Mouse (Mus musculus): Measurements from ENCODE around the gene Abhd8. TPM values are rescaled to one million over a fixed set of nuclear protein-coding genes. Genes with fewer than 3 reads are reported as not detected.

The Abhd8 gene
- polyA plus RNA-seq, 1 experiment from 2014 or later: 30.1 TPM

- H3K9ac ChIP-seq (replicated peaks; ENCODE audit: low read length): peak within 1 kb of the TSS; percentile 82
- ATAC-seq (replicated peaks; ENCODE audit: insufficient number of reproducible peaks, low FRiP score, low TSS enrichment, low read depth) (peak; percentile 46; the same call in 1 of the 2 replicates), DNase-seq (ENCODE audit: low spot score) (peak; percentile 91)
- peaks cover 11% of the 10 kb centered on the region for H3K36me3 ChIP-seq (replicated peaks; ENCODE audit: control insufficient read depth, insufficient read depth, low read depth, low read length)
- H3K9me3 ChIP-seq (replicated peaks; ENCODE audit: control insufficient read depth, low read length): no peaks in the 10 kb centered on the region
- H3K4me1 ChIP-seq (ENCODE audit: control insufficient read depth, insufficient read depth, low read length): peaks cover 2% of the 10 kb centered on the region; the same call in 1 of the 2 replicates
- H3K27ac ChIP-seq (replicated peaks; ENCODE audit: low read depth, low read length): peak within 1 kb of the TSS; percentile 87
- under 1% methylated on average over 33 of the region's 33 CpGs for WGBS
- no peaks in the 10 kb centered on the region for H3K27me3 ChIP-seq (ENCODE audit: control insufficient read depth, insufficient read depth, low read length)
- H3K4me2 ChIP-seq (ENCODE audit: low read depth, low read length): peak within 1 kb of the TSS; percentile 99
- H3K4me3 ChIP-seq (ENCODE audit: low read depth, low read length): peak within 1 kb of the TSS; percentile 87
These were observed 24.4 kb upstream of the Abhd8 start, which contains the start of gene Gtpbp3 for GRCm38 (mm10) chr8:71487691-71488445. Gtpbp3 (plus strand) TSS chr8:71488103.

DNA sequence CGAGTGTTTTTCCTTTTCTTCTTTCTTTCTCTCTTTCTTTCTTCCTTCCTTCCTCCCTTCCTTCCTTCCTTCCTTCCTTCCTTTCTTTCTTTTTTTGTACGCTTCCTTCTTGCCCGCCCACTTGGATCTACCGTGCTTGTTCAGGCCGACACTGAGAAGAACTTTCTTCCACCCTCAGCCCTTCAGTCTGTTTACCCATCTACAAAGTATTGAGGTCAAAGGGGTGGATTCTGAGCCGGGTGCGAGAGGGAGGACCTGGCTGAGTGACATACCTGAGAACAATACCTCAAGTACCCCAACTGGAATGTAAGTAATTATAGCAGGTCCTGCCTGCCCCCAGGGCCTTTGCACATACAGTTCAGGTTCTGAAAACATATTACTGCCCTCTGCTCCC, 22.7 kb upstream of the Abhd8 start:
- Histone ChIP-seq H3K4me3 (ENCODE audit: low read depth, low read length) (peak overlapping the region; percentile 88), H3K27me3 (ENCODE audit: control insufficient read depth, insufficient read depth, low read length) (no peaks in the 10 kb centered on the region), H3K27ac (replicated peaks; ENCODE audit: low read depth, low read length) (no peak overlapping the region), H3K36me3 (replicated peaks; ENCODE audit: control insufficient read depth, insufficient read depth, low read depth, low read length) (peaks cover 10% of the 10 kb centered on the region), H3K4me1 (ENCODE audit: control insufficient read depth, insufficient read depth, low read length) (peaks cover 2% of the 10 kb centered on the region; the same call in 1 of the 2 replicates), H3K9ac (replicated peaks; ENCODE audit: low read length) (peak overlapping the region; percentile 25), H3K9me3 (replicated peaks; ENCODE audit: control insufficient read depth, low read length) (no peaks in the 10 kb centered on the region), H3K4me2 (ENCODE audit: low read depth, low read length) (peak overlapping the region; percentile 53)
- ATAC-seq (replicated peaks; ENCODE audit: insufficient number of reproducible peaks, low FRiP score, low TSS enrichment, low read depth) (no peak), DNase-seq (ENCODE audit: low spot score) (no peak)
- WGBS: 19% methylated on average over 7 of the region's 7 CpGs

DNA sequence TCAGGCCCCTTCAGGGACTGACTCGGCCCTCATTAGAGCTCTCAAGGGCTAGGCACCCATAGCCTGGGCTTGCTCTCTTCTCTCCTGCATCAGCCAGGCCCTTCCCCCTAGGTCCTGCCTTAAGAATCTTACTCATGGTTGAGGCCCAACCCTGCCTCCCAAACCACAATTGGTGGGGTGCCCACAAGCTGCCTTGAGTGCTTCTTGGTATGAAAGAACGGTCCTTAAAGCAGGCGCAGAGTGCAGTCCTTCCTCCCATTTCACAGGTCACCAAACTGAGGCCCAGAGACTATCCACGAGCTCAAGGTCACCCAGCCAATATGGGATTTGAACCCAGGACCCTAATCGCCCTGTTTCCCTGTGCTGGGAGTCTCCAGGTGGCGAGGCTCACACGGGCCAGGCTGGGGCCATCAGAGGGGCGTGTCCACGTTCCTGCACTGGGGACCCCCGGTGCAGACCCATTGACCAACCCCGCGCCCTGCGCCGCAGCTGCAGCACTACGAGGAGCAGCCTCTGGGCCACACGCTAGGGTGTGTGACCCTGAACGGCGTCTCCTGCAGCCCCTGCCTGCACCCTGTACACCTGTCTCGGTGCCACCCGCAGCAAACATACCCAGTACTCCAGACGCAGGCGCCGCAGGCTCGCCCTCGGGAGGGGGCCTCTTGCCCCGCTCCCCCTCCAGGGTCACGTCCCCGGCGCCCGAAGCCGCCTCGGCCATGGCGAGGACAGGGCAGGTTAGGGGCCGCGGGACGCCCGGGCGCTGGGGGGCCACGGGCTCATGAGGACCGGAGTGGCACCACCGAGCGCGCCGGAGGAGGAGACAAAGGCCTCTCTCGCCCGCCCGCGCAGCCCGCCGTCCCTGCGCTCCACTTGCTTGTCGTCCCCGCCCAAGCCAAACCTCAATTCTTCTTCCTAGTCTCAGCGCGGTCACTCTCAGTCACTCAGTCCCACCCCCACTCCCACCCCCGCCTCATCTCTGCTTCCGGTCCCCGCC, 22.0 kb upstream of the Abhd8 start, which contains the start of gene Ano8:
Ano8 (minus strand) TSS at position 822 of the 994 bp plus-strand sequence.
- Histone ChIP-seq H3K9ac (replicated peaks; ENCODE audit: low read length) (peak within 1 kb of the TSS; percentile 97), H3K4me3 (ENCODE audit: low read depth, low read length) (peak within 1 kb of the TSS; percentile 88), H3K9me3 (replicated peaks; ENCODE audit: control insufficient read depth, low read length) (no peaks in the 10 kb centered on the region), H3K27ac (replicated peaks; ENCODE audit: low read depth, low read length) (peak within 1 kb of the TSS; percentile 72), H3K4me2 (ENCODE audit: low read depth, low read length) (peak within 1 kb of the TSS; percentile 53), H3K4me1 (ENCODE audit: control insufficient read depth, insufficient read depth, low read length) (peaks cover 2% of the 10 kb centered on the region; the same call in 1 of the 2 replicates), H3K36me3 (replicated peaks; ENCODE audit: control insufficient read depth, insufficient read depth, low read depth, low read length) (peaks cover 10% of the 10 kb centered on the region), H3K27me3 (ENCODE audit: control insufficient read depth, insufficient read depth, low read length) (no peaks in the 10 kb centered on the region)
- 5% methylated on average over 57 of the region's 58 CpGs for WGBS
- ATAC-seq (replicated peaks; ENCODE audit: insufficient number of reproducible peaks, low FRiP score, low TSS enrichment, low read depth): peak; percentile 45
- peak; percentile 93 for DNase-seq (ENCODE audit: low spot score)

DNA sequence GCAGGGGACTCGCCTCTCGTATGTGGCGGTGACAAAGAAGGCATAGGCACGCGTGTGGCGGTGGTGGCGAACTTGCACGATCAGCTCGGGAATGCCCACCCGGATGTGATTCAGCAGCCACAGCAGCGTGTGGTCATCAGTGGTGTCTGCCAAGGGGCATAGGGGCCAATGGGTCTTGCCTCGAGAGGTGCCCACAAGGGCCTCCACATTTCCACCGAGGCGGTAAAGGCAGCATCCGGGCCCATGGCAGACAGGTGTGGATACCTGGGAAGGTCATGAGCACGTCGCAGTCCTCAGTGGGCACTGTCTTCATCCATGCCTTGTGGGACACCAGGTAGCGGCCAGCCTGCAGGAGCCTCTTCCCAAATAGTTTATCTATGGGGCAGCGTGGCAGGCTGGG, 21.3 kb upstream of the Abhd8 start:
- WGBS: 94% methylated on average over 19 of the region's 19 CpGs
- Histone ChIP-seq H3K9ac (replicated peaks; ENCODE audit: low read length) (no peak overlapping the region; the same call in 1 of the 2 replicates), H3K27me3 (ENCODE audit: control insufficient read depth, insufficient read depth, low read length) (no peaks in the 10 kb centered on the region), H3K36me3 (replicated peaks; ENCODE audit: control insufficient read depth, insufficient read depth, low read depth, low read length) (peaks cover 7% of the 10 kb centered on the region; the same call in 1 of the 2 replicates), H3K9me3 (replicated peaks; ENCODE audit: control insufficient read depth, low read length) (no peaks in the 10 kb centered on the region), H3K27ac (replicated peaks; ENCODE audit: low read depth, low read length) (no peak overlapping the region), H3K4me2 (ENCODE audit: low read depth, low read length) (peak overlapping the region; percentile 53), H3K4me1 (ENCODE audit: control insufficient read depth, insufficient read depth, low read length) (peaks cover 2% of the 10 kb centered on the region; the same call in 1 of the 2 replicates), H3K4me3 (ENCODE audit: low read depth, low read length) (peak overlapping the region; percentile 88)
- DNase-seq (ENCODE audit: low spot score) (no peak), ATAC-seq (replicated peaks; ENCODE audit: insufficient number of reproducible peaks, low FRiP score, low TSS enrichment, low read depth) (no peak)

- WGBS: 48% methylated on average over 8 of the region's 8 CpGs
- no peaks in the 10 kb centered on the region for H3K27me3 ChIP-seq (ENCODE audit: control insufficient read depth, insufficient read depth, low read length)
- no peak overlapping the region for H3K9ac ChIP-seq (replicated peaks; ENCODE audit: low read length)
- H3K4me1 ChIP-seq (ENCODE audit: control insufficient read depth, insufficient read depth, low read length): no peaks in the 10 kb centered on the region; the same call in 1 of the 2 replicates
- H3K27ac ChIP-seq (replicated peaks; ENCODE audit: low read depth, low read length): no peak overlapping the region
- peaks cover 7% of the 10 kb centered on the region; the same call in 1 of the 2 replicates for H3K36me3 ChIP-seq (replicated peaks; ENCODE audit: control insufficient read depth, insufficient read depth, low read depth, low read length)
- no peak overlapping the region for H3K4me2 ChIP-seq (ENCODE audit: low read depth, low read length)
- H3K4me3 ChIP-seq (ENCODE audit: low read depth, low read length): no peak overlapping the region
- DNase-seq (ENCODE audit: low spot score) (peak; percentile 80), ATAC-seq (replicated peaks; ENCODE audit: insufficient number of reproducible peaks, low FRiP score, low TSS enrichment, low read depth) (no peak)
- no peaks in the 10 kb centered on the region for H3K9me3 ChIP-seq (replicated peaks; ENCODE audit: control insufficient read depth, low read length)
These were observed 20.5 kb upstream of the Abhd8 start for GRCm38 (mm10) chr8:71483932-71484331.

GRCm38 (mm10) chr8:71478943-71479342, 15.5 kb upstream of the Abhd8 start:
- ATAC-seq (replicated peaks; ENCODE audit: insufficient number of reproducible peaks, low FRiP score, low TSS enrichment, low read depth): no peak
- Histone ChIP-seq H3K4me1 (ENCODE audit: control insufficient read depth, insufficient read depth, low read length) (peaks cover 5% of the 10 kb centered on the region; the same call in 1 of the 2 replicates), H3K4me2 (ENCODE audit: low read depth, low read length) (no peak overlapping the region), H3K27me3 (ENCODE audit: control insufficient read depth, insufficient read depth, low read length) (no peaks in the 10 kb centered on the region), H3K4me3 (ENCODE audit: low read depth, low read length) (no peak overlapping the region), H3K36me3 (replicated peaks; ENCODE audit: control insufficient read depth, insufficient read depth, low read depth, low read length) (peaks cover 4% of the 10 kb centered on the region; the same call in 1 of the 2 replicates), H3K9me3 (replicated peaks; ENCODE audit: control insufficient read depth, low read length) (no peaks in the 10 kb centered on the region), H3K27ac (replicated peaks; ENCODE audit: low read depth, low read length) (no peak overlapping the region), H3K9ac (replicated peaks; ENCODE audit: low read length) (no peak overlapping the region)
- DNase-seq (ENCODE audit: low spot score): no peak
- WGBS: 95% methylated on average over 11 of the region's 11 CpGs

DNA sequence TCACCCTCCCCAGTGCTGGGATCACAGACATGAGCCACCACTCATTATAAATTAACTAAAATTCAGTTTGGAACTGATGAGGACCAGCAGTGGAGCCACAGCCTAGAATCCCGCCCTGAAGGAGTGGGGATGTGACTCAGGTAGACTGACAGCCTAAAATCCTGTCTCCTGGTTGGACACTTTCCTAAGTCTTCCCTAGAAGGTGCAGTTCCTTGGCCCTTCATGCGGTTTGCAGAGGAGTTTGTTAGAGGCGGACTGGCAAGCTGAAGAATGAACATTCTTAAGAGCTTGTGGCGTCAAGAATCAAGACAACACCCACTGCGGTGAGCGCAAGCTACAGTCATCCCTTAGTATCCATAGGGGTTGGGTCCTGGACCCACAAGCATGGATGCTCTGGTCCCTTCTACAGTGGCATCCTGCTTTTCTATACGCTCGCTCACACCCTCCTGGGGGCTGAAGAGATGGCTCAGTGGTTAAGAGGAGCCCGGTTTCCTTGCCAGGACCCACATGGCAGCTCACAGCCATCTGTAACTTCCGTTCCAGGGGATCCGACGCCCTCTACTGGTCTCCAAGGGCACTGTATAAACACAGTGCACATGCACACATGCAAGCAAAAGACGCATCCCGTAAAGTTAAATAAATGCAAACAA, 13.9 kb upstream of the Abhd8 start:
- no peak overlapping the region for H3K27ac ChIP-seq (replicated peaks; ENCODE audit: low read depth, low read length)
- ATAC-seq (replicated peaks; ENCODE audit: insufficient number of reproducible peaks, low FRiP score, low TSS enrichment, low read depth) (no peak), DNase-seq (ENCODE audit: low spot score) (peak; percentile 43)
- 37% methylated on average over 14 of the region's 14 CpGs for WGBS
- no peaks in the 10 kb centered on the region for H3K27me3 ChIP-seq (ENCODE audit: control insufficient read depth, insufficient read depth, low read length)
- H3K4me1 ChIP-seq (ENCODE audit: control insufficient read depth, insufficient read depth, low read length): peaks cover 5% of the 10 kb centered on the region; the same call in 1 of the 2 replicates
- peak overlapping the region; percentile 52 for H3K4me3 ChIP-seq (ENCODE audit: low read depth, low read length)
- H3K4me2 ChIP-seq (ENCODE audit: low read depth, low read length): peak overlapping the region; percentile 86
- H3K9me3 ChIP-seq (replicated peaks; ENCODE audit: control insufficient read depth, low read length): no peaks in the 10 kb centered on the region
- no peak overlapping the region for H3K9ac ChIP-seq (replicated peaks; ENCODE audit: low read length)
- H3K36me3 ChIP-seq (replicated peaks; ENCODE audit: control insufficient read depth, insufficient read depth, low read depth, low read length): peaks cover 11% of the 10 kb centered on the region; the same call in 1 of the 2 replicates
